Mouse (Mus musculus) liver, adult 2 months (tissue): Measurements from ENCODE around the gene Elovl4. TPM values are rescaled to one million over a fixed set of nuclear protein-coding genes. Genes with fewer than 3 reads are reported as not detected.

Experiments
- DNase-seq: peaks from one replicate; pipeline ENCODE4 v3.0.0-alpha.2; 2011; ENCODE audit warnings: low read depth, low spot score; ENCODE audit errors: extremely low read depth
- H3K27ac ChIP-seq: fragments of 200-500 bp; replicated peaks from 2 replicates; pipeline ENCODE4 v1.5.1; 2012; ENCODE audit warnings: low read depth, mild to moderate bottlenecking, control low read depth, inconsistent platforms, low read length; ENCODE audit not compliant: insufficient read depth
- H3K27me3 ChIP-seq: fragments of 200-500 bp; 2 replicates; pipeline ENCODE4 v1.6.1; 2012; ENCODE audit warnings: mild to moderate bottlenecking, moderate library complexity, low read length, inconsistent platforms; ENCODE audit not compliant: control insufficient read depth, insufficient read depth
- H3K36me3 ChIP-seq: fragments of 200-500 bp; 2 replicates; pipeline ENCODE4 v1.6.1; 2012; ENCODE audit warnings: low read length, inconsistent platforms; ENCODE audit not compliant: control insufficient read depth, insufficient read depth
- H3K4me1 ChIP-seq: fragments of 200-500 bp; 2 replicates; pipeline ENCODE4 v1.6.1; 2011; ENCODE audit warnings: low read length; ENCODE audit not compliant: control insufficient read depth, insufficient read depth
- H3K4me3 ChIP-seq: fragments of 200-500 bp; 2 replicates; pipeline ENCODE4 v1.5.1; 2011; ENCODE audit warnings: low read depth, mild to moderate bottlenecking, control low read depth, low read length, moderate library complexity; ENCODE audit not compliant: insufficient read depth
- H3K79me2 ChIP-seq: fragments of 200-500 bp; 2 replicates; pipeline ENCODE4 v1.6.1; 2012; ENCODE audit warnings: inconsistent platforms, mild to moderate bottlenecking, low read length, moderate library complexity; ENCODE audit not compliant: control insufficient read depth, insufficient read depth
- H3K9ac ChIP-seq: fragments of 200-500 bp; 2 replicates; pipeline ENCODE4 v1.6.1; 2012; ENCODE audit warnings: low read depth, mild to moderate bottlenecking, control low read depth, inconsistent platforms, low read length
- CTCF ChIP-seq: fragments of 200-500 bp; IDR thresholded peaks from 2 replicates; pipeline ENCODE4 v1.5.1; 2011; ENCODE audit warnings: low read depth, low read length, control low read depth
- POLR2A ChIP-seq: fragments of 200-500 bp; IDR thresholded peaks from 2 replicates; pipeline ENCODE4 v1.6.1; 2011; ENCODE audit warnings: low read length, control low read depth; ENCODE audit not compliant: insufficient read depth; ENCODE audit errors: extremely low read depth
- WGBS: fragments of 180-500 bp; shearing (Covaris S2); methylation state at CpG from one replicate; pipeline ENCODE4 v1.1.7; 2018; 5-methylcytosine and 5-hydroxymethylcytosine counted together
- polyA plus RNA-seq: library from polyadenylated mRNA; depleted of rRNA; stranded (reverse); fragments of >200 nt; gene quantifications from 2 replicates; pipeline ENCODE4 v1.2.3, GENCODE M21; 2012; rRNA removed
- total RNA-seq: library from RNA; depleted of rRNA; stranded (reverse); fragments of >200 nt; gene quantifications from 2 replicates; pipeline ENCODE4 v1.2.3, GENCODE M21; 2014; rRNA removed

The Elovl4 gene
- total RNA-seq (not detected in 2 replicates), polyA plus RNA-seq (not detected in 2 replicates)

DNA sequence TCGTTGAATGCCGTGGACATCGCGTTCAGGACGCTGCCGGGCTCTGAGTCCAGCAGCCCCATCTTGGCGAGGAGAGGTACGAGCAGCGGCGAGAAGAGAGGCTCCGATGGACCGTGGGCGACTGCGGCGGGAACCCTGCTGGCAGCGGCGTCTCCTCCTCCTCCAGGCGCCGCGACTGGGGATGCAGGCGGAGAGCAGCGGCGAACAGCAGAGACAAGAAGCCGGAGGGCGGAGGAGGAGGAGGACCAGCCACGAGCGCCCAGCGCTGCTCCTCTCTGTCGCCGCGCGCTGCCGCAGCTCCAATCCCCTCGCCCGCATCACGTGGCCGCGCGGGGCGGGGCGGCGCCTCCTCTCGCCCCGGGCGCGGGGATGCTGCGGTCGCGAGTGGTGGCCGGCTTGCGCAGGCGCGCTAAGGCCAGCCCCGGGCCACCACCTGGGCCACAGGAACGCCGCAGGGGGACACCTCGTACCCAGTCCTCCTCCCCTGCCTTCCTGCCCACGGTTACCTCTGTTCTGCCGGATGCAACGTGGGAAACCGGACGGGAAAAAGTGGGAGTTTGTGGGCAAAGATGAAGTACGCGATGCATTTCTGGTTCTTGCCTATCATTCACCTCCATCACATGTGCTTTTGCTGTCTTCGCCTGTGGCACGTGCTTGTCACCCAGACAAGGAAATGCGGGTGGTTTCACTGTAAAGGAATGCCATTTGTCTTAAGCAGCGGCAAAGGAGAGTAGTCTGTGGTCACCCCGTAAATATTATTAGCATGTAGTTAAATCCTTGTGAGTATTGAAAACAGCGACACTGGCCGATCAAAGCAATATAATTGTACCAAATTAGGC lies at the start of gene Elovl4:
TSS of gene Elovl4 (minus strand) at position 301 of the 839 bp plus-strand sequence.
- Histone ChIP-seq H3K9ac (peak within 1 kb of the TSS; percentile 21; the same call in 1 of the 2 replicates), H3K4me3 (peak within 1 kb of the TSS; percentile 48), H3K79me2 (no peaks in the 10 kb centered on the region), H3K4me1 (peaks cover 3% of the 10 kb centered on the region), H3K27ac (no peak within 1 kb of the TSS), H3K36me3 (no peaks in the 10 kb centered on the region), H3K27me3 (peaks cover 10% of the 10 kb centered on the region)
- TF ChIP-seq POLR2A = no peak
- no peak for TF ChIP-seq CTCF
- no peak for DNase-seq
- 4% methylated on average over 65 of the region's 71 CpGs for WGBS

- no peaks in the 10 kb centered on the region for H3K27me3 ChIP-seq
- H3K27ac ChIP-seq = no peak overlapping the region
- DNase-seq = no peak
- no peak overlapping the region for H3K4me3 ChIP-seq
- no peak for TF ChIP-seq CTCF
- TF ChIP-seq POLR2A = no peak
- no peaks in the 10 kb centered on the region for H3K4me1 ChIP-seq
- no peaks in the 10 kb centered on the region for H3K36me3 ChIP-seq
- H3K9ac ChIP-seq = no peak overlapping the region
- no peaks in the 10 kb centered on the region for H3K79me2 ChIP-seq
- 94% methylated on average over 3 of the region's 3 CpGs for WGBS
Observed at GRCm38 (mm10) chr9:83852464-83852863, 46.4 kb upstream of the Elovl4 start.

GRCm38 (mm10) chr9:83834748-83835313 lies 28.8 kb upstream of the Elovl4 start:
- H3K79me2 ChIP-seq = no peaks in the 10 kb centered on the region
- H3K36me3 ChIP-seq = no peaks in the 10 kb centered on the region
- peak; percentile 43 for DNase-seq
- peak overlapping the region; percentile 59 for H3K9ac ChIP-seq
- H3K27ac ChIP-seq = no peak overlapping the region
- TF ChIP-seq CTCF = no peak
- TF ChIP-seq POLR2A = no peak
- H3K27me3 ChIP-seq = no peaks in the 10 kb centered on the region
- peak overlapping the region; percentile 81 for H3K4me3 ChIP-seq
- 0 out of 2 replicates have a peak, but pooled peaks cover 5% of the 10 kb centered on the region for H3K4me1 ChIP-seq
- WGBS = 1% methylated on average over 27 of the region's 27 CpGs

- H3K4me1 ChIP-seq = 0 out of 2 replicates have a peak, but pooled peaks cover 5% of the 10 kb centered on the region
- H3K27me3 ChIP-seq = no peaks in the 10 kb centered on the region
- no peaks in the 10 kb centered on the region for H3K36me3 ChIP-seq
- no peak for TF ChIP-seq CTCF
- TF ChIP-seq POLR2A = peak; percentile 42; the same call in 1 of the 2 replicates
- H3K27ac ChIP-seq = peak within 1 kb of the TSS; percentile 44; the same call in 1 of the 2 replicates
- peak within 1 kb of the TSS; percentile 66 for H3K9ac ChIP-seq
- no peaks in the 10 kb centered on the region for H3K79me2 ChIP-seq
- DNase-seq = peak; percentile 78
- 2% methylated on average over 38 of the region's 38 CpGs for WGBS
- H3K4me3 ChIP-seq = peak within 1 kb of the TSS; percentile 81
Observed at GRCm38 (mm10) chr9:83833811-83834747, 28.0 kb upstream of the Elovl4 start, which contains the start of gene Ttk. TSS of gene Ttk (plus strand) at chr9:83834689.

DNA sequence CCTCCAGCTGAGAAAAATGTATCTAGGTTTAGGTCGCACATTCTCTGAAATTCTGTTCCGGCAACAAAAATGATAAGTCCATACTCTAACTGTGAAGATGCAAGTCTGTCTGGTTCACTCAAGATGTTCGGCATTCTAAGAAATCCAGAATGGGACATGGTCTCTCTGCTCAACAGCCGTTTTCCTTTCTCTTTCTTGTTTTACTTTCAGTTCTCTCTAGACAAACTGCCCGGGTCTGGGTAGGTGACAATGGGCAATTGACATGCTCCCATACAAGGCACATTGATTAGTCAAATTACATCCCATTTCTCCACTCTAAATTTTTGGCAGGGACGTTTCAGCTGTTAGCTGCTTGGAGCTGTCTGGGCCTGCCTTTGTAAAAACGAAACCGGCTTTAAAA lies 25.1 kb upstream of the Elovl4 start:
- no peaks in the 10 kb centered on the region for H3K79me2 ChIP-seq
- DNase-seq = no peak
- H3K27me3 ChIP-seq = no peaks in the 10 kb centered on the region
- H3K4me1 ChIP-seq = 0 out of 2 replicates have a peak, but pooled peaks cover 5% of the 10 kb centered on the region
- no peak overlapping the region for H3K9ac ChIP-seq
- TF ChIP-seq CTCF = no peak
- TF ChIP-seq POLR2A = no peak
- H3K4me3 ChIP-seq = no peak overlapping the region
- H3K36me3 ChIP-seq = no peaks in the 10 kb centered on the region
- no peak overlapping the region for H3K27ac ChIP-seq
- 77% methylated on average over 8 of the region's 8 CpGs for WGBS
